Mouse (Mus musculus): ENCODE data around the gene Gga2. TPM values are rescaled to one million over a fixed set of nuclear protein-coding genes. Genes with fewer than 3 reads are reported as not detected.

The Gga2 gene
- polyA plus RNA-seq, 1 experiment from 2014 or later: 98.0 TPM

DNA sequence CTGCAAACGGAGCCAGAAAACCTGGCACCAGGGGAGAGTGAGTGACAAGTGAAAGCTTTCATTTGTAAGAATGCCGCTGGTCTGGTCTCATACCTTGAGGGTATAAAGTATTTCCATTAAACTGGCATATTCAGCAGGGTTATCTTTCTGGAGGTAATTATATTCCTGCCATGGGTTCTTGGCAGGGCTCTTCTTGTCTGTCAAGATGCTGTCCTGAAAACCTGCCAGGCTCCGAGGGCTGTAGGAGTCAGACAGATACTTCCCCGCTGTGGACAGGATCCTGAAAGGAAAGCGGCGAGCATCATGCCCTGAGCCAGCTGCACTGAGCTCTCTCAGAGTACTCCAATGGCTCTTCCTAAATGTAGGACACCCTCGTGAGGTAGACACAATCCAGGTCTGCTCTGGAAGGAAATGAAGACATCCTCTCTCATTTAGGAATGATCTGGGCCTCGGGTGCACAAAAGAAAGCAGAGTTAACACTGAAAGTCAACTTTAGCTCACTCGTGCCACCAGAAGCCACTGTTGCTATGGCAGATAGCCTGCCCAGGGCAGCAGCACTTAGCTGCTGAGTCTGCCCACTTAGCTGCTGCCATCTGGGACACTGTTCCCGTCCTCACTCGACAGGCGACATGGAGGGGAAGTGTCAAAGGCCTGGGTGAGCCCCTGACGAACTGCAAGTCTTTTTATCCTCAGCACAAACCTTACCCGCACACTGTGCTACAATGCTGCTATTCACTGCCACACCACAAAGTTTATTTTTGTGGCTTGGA, 84.0 kb downstream of the Gga2 start:
- Histone ChIP-seq H3K9ac (no peak overlapping the region), H3K27me3 (replicated peaks) (no peaks in the 10 kb centered on the region), H3K4me2 (peak overlapping the region; percentile 16), H3K4me1 (replicated peaks) (peaks cover 70% of the 10 kb centered on the region), H3K4me3 (no peak overlapping the region), H3K36me3 (peaks cover 11% of the 10 kb centered on the region; the same call in 1 of the 2 replicates), H3K27ac (ENCODE audit: poor library complexity, severe bottlenecking) (no peak overlapping the region; the same call in 1 of the 2 replicates), H3K9me3 (replicated peaks) (no peaks in the 10 kb centered on the region)
- ATAC-seq (ENCODE audit: insufficient number of reproducible peaks, low FRiP score): no peak
- WGBS: 37% methylated on average over 14 of the region's 14 CpGs

Other genes with a start within 250 kb of the Gga2 start
- not detected in 2 replicates for gene Scnn1b, start 156.2 kb downstream of the Gga2 start, polyA plus RNA-seq (2016; fragmentation: Nextera tagmentation; extraction: Ambion mirVana)
- gene Cog7, start 39.5 kb downstream of the Gga2 start, polyA plus RNA-seq (2016; fragmentation: Nextera tagmentation; extraction: Ambion mirVana): 18.1 and 18.8 TPM in 2 replicates
- gene Ubfd1, start 46.0 kb upstream of the Gga2 start, polyA plus RNA-seq (2016; fragmentation: Nextera tagmentation; extraction: Ambion mirVana): 73.5 and 75.0 TPM in 2 replicates
- gene Ears2, start 46.0 kb upstream of the Gga2 start, polyA plus RNA-seq (2016; fragmentation: Nextera tagmentation; extraction: Ambion mirVana): 24.7 and 25.0 TPM in 2 replicates
- 1,263 and 1,284 TPM in 2 replicates for gene Ndufab1, start 80.7 kb upstream of the Gga2 start, polyA plus RNA-seq (2016; fragmentation: Nextera tagmentation; extraction: Ambion mirVana)
- gene Palb2, start 111.8 kb upstream of the Gga2 start, polyA plus RNA-seq (2016; fragmentation: Nextera tagmentation; extraction: Ambion mirVana): 13.2 and 14.1 TPM in 2 replicates
- gene Dctn5, start 111.8 kb upstream of the Gga2 start, polyA plus RNA-seq (2016; fragmentation: Nextera tagmentation; extraction: Ambion mirVana): 70.1 and 73.9 TPM in 2 replicates
- gene Plk1, start 138.2 kb upstream of the Gga2 start, polyA plus RNA-seq (2016; fragmentation: Nextera tagmentation; extraction: Ambion mirVana): 103 and 112 TPM in 2 replicates
- gene Ern2, start 165.0 kb upstream of the Gga2 start, polyA plus RNA-seq (2016; fragmentation: Nextera tagmentation; extraction: Ambion mirVana): not detected in 2 replicates
- 0.15 and 0.42 TPM in 2 replicates for gene Chp2, start 198.3 kb upstream of the Gga2 start, polyA plus RNA-seq (2016; fragmentation: Nextera tagmentation; extraction: Ambion mirVana)

Measured in heart, embryonic 12.5 days (tissue).